Mouse (Mus musculus): ENCODE measurements around the gene Gm43064.
"Not testable (repeated sequence)": the region's sequence is repeated elsewhere in the genome, so short reads cannot be mapped to it uniquely, and the experiment has no call there.

The Gm43064 gene

GRCm38 (mm10) chr3:103801631-103802531, 7.5 kb upstream of the Gm43064 start:
- DNase-seq (ENCODE audit: low spot score in 2 of 2): peak in 1 of 2 experiments; percentile 16

- no peak for DNase-seq (ENCODE audit: low spot score in 2 of 2)
Measured at GRCm38 (mm10) chr3:103802861-103803260, 6.5 kb upstream of the Gm43064 start.

GRCm38 (mm10) chr3:103805671-103806070, 3.7 kb upstream of the Gm43064 start:
- no peak for DNase-seq (ENCODE audit: low spot score in 2 of 2)

- no peak for DNase-seq (ENCODE audit: low spot score in 2 of 2)
Measured at GRCm38 (mm10) chr3:103809799-103810150, 402 bp downstream of the Gm43064 start.

DNA sequence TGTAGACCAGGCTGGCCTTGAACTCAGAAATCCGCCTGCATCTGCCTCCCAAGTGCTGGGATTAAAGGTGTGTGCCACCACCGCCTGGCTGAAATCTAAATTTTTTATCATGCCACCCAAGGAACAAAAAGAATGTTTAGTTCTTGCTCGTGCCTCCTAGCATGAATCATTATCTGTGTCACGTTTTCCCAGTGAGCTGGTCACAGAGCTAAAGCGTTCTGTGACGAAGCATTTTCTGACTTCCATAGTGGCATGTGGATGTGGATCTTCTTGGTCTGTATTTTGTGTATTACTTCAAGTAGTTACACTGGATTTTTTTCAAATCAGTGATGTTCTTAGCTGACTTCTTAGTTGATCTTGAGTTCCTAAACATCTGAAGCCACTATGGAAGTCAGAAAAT, 1.6 kb downstream of the Gm43064 start:
- DNase-seq (ENCODE audit: low spot score in 2 of 2): no peak

GRCm38 (mm10) chr3:103827548-103827947, 18.2 kb downstream of the Gm43064 start:
- DNase-seq (ENCODE audit: low spot score in 2 of 2): no peak

- DNase-seq (ENCODE audit: low spot score in 2 of 2): no peak
Measured at GRCm38 (mm10) chr3:103829036-103829435, 19.7 kb downstream of the Gm43064 start.

DNA sequence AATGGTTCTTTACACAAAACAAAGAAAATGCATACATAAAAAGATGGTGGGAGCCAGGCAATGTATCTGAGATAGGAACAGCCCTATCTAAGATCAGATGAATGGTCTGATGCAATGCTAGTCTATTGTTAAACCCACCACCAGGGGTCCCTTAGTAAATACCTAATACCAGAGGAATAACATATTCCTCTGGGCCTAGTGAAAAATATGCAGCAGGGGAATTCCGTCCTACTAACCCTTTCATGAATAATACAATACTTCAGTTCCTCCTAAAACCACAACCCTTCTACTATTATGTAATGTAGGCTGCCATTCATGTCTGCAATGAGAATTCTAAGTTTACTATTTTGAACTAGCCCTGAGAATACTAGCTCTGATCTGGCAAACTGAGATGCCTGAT, 21.3 kb downstream of the Gm43064 start:
- DNase-seq (ENCODE audit: low spot score in 2 of 2): not testable (repeated sequence)

DNA sequence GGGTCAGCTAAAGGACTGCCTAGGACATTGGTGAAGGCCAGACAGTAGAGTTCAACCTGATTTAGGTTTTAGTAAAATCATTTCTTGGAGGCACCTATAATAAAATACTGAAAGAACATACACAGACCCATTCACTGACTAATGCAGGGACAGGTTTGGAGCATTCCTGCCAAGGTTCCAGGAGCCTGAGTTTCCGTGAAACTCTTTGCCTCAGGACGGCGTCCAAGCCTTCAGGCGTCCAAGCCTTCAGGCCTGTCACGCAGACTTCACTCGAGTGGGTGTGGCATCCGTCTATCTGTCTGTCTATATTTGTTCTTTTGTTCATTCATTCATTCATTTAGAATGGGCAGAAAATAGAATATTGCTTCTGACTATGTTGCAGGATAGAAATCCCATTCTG, 21.8 kb downstream of the Gm43064 start:
- no peak for DNase-seq (ENCODE audit: low spot score in 2 of 2)

DNA sequence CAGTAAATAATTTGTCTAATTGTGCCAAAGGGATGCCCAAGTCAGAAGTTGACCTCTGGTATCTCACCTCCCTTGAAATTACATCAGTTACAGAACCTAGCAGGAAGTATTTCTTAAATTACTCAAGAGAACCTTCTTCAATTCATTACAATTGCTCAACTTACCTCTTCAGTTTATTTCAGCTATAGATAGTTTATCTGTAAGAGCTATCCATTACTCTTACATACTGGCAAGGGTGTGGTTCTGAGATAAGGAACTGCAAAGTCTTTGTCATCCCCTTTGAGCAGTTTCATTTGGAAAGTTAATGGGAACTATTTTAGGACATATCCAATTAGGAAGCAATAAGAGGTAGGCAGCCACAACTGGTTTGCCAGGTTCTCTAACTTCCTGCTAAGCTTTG, 23.1 kb downstream of the Gm43064 start, which contains the start of gene Bcl2l15:
Gene Bcl2l15, plus strand, starts transcription at position 176 of the 400 bp plus-strand sequence.
- no peak for DNase-seq (ENCODE audit: low spot score in 2 of 2)

GRCm38 (mm10) chr3:103834001-103834400, 24.6 kb downstream of the Gm43064 start:
- DNase-seq (ENCODE audit: low spot score in 2 of 2): no peak

DNA sequence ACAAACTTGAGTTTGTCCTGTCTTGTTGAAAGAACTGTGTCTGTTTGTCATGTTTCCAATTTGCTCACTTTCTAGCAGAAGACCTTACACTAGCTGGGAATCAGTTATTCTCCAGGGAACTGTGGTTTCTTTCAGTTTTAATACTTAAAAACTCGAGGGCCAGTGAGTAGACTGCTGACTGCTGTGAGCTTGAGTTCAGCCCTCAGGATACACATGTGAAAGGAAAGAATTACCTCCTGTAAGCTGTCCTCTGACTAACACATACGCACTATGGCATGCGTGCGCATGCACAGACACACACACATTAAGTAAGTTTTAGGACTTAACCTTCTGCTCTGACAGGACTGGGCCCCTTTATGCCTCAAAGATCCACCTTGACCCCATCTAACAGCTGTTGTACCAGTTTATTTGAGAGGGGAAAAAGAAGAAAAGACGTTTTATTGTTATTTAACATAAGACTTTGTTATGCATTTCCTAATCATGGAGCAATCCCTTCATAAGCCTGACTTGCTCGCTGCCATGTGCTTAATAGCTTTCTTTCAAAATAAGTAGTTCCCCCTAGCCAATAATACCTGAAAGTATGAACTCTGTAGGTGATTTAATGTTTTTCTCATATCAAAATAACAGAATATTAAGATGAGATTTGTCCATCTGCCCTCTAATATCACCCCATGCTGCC, 26.0 kb downstream of the Gm43064 start:
- DNase-seq (ENCODE audit: low spot score in 2 of 2): no peak

DNA sequence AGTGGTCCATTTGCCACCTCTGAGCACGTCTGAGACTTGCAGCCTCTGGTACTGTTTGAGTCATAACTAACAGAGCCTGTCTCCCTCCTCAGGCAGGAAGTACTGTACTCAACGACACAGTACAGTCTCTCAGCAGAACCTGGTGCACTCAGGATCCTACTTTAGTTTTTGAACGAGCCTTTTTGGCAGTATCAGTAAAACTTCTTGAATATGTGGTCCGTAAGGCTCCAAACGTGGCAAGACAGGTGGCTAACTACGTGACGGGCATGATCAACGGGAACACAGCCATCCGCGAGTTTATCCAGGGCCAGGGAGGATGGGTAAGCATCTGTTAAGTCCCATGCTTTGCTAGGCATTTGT, 26.6 kb downstream of the Gm43064 start:
- no peak for DNase-seq (ENCODE audit: low spot score in 2 of 2)

GRCm38 (mm10) chr3:103836453-103836852, 27.1 kb downstream of the Gm43064 start:
- DNase-seq (ENCODE audit: low spot score in 2 of 2): no peak

- no peak for DNase-seq (ENCODE audit: low spot score in 2 of 2)
Measured at GRCm38 (mm10) chr3:103839711-103840110, 30.3 kb downstream of the Gm43064 start.

- not testable (repeated sequence) for DNase-seq (ENCODE audit: low spot score in 2 of 2)
Measured at GRCm38 (mm10) chr3:103840195-103840594, 30.8 kb downstream of the Gm43064 start.

- DNase-seq (ENCODE audit: low spot score in 2 of 2): not testable (repeated sequence)
Measured at GRCm38 (mm10) chr3:103840946-103841345, 31.6 kb downstream of the Gm43064 start.

- peak in 1 of 2 experiments; percentile 18 for DNase-seq (ENCODE audit: low spot score in 2 of 2)
Measured at GRCm38 (mm10) chr3:103850644-103851363, 41.4 kb downstream of the Gm43064 start.

DNA sequence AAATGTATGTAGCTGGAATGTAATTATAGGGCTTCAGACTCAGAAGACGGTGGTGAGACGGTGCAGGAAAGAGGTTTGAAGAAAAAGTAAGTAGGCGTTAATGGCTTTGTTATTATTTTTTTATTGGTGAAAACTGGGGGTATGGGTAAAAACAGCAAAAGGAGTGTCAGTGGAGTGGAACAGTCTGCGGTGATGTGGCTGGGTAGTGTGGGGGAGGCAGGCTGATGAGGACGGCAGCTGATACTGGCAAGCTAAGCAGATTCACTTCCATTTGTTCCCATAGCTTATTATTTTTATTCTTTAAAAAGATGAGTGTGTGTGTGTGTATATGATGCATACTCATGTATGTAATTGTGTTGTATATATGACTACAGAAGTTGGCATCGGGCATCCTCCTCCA, 42.1 kb downstream of the Gm43064 start:
- no peak for DNase-seq (ENCODE audit: low spot score in 2 of 2)

- DNase-seq (ENCODE audit: low spot score in 2 of 2): no peak
Measured at GRCm38 (mm10) chr3:103851882-103852281, 42.5 kb downstream of the Gm43064 start.

DNA sequence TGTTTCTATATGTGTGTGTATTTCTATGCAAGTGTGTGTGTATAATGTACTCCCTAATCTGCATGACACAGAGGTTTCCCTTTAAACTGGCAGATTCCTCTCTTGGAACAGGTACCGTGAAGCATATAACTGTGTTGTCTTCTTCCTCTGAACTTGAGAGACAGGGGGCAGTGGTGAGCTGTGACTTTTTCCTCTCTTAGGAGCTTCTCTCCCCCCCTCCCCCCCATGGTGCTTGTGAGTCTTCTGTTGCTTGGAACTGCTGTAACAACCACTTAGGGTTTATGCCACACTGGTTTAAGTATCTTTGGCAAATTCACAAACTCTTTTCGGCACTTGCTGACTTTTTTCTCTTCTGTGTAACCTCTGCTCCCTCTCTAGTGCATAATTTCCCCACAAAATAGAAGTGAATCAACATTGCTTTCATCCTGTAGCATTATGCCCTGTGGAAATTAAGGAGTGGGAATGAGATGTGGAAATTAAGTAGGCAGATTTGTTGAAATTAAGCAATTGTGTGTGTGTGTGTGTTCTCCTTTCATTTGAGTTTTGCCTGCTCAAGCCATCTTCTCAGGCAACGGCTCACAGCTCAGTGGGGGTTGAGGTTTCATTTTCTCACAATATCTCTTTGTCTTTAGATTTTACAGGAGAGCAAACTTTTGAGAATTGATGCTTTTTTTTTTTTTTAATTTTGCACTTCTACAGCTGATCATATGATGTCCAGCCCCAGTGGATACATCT, 43.4 kb downstream of the Gm43064 start:
- DNase-seq (ENCODE audit: low spot score in 2 of 2): peak in 1 of 2 experiments; percentile 52

GRCm38 (mm10) chr3:103853804-103854203, 44.4 kb downstream of the Gm43064 start:
- DNase-seq (ENCODE audit: low spot score in 2 of 2): no peak
